Mouse (Mus musculus) CH12.LX (cell line): ENCODE data around the gene Slc7a11.

Experiments used
- E2F4 ChIP-seq: IDR thresholded peaks from 2 replicates; pipeline ENCODE4 v1.6.1; 2011; ENCODE audit warnings: low read depth, low read length, improper control_type of control experiment; ENCODE audit not compliant: insufficient replicate concordance
- EP300 ChIP-seq: IDR thresholded peaks from 2 replicates; pipeline ENCODE4 v1.6.1; 2011; ENCODE audit warnings: low read length, improper control_type of control experiment
- NELFE ChIP-seq: IDR thresholded peaks from 2 replicates; pipeline ENCODE4 v1.6.1; 2011; ENCODE audit warnings: low read depth, low read length, improper control_type of control experiment
- UBTF ChIP-seq: IDR thresholded peaks from 2 replicates; pipeline ENCODE4 v1.6.1; 2012; ENCODE audit warnings: low read depth, mild to moderate bottlenecking, inconsistent platforms, low read length, improper control_type of control experiment, moderate library complexity

DNA sequence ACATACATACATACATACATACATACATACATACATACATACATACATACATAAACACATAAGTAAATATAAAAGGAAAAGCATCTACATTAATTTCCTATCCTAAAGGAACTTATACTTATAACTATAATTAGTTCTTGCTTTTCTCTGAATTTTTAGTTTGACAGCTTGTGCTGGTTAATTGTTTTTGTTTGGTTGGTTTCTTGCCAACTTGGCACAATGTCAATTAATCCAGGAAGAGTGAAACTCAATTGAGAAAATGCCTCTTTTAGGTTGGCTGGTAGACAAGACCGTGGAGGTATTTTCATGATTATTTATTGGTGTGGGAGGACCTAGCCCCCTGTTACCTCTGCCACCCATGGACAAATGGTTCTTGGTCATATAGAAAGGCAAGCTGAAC is 327.1 kb downstream of the Slc7a11 start:
- TF ChIP-seq NELFE (no peak), UBTF (no peak), EP300 (no peak), E2F4 (no peak)
